Mouse (Mus musculus): Measurements from ENCODE around the gene Pxk.

DNA sequence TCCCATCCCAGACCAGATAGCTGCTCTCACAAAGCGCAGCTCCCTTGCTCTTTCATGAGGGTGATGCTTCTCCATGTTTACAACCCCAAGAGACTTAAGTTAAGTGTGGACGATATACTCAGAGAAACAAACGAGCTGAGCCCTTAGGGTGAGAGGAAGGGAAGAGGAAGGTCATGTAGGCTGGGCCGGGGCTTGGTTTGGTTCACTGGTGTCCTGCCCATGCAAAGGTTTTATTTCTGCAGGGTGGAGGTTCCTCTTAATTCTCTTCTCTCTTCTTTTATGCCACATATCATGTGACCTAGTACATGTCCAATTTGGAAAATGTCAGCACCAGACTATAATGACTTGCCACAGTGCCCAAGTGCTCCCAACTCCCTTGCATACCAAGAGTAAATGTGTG lies 17.8 kb downstream of the Pxk start:
- TF ChIP-seq CTCF (IDR thresholded peaks at IDR 0.05; ENCODE audit: control insufficient read depth, insufficient read depth, low read length) (no peak), POLR2A (IDR thresholded peaks at IDR 0.05; ENCODE audit: borderline replicate concordance, control insufficient read depth, low read depth, low read length) (no peak)
